Mouse (Mus musculus) hindbrain, postnatal 0 days (tissue): ENCODE measurements around the gene Wipi1. TPM values are rescaled to one million over a fixed set of nuclear protein-coding genes. Genes with fewer than 3 reads are reported as not detected.

Experiments used
- ATAC-seq: fragments of 200-750 bp; cut with Nextera tagmentation; 2 replicates; pipeline ENCODE4 v1.8.0; 2017; ENCODE audit warnings: mild to moderate bottlenecking, moderate TSS enrichment, moderate library complexity
- DNase-seq: peaks from one replicate; pipeline ENCODE4 v3.0.0-alpha.2; 2015; ENCODE audit warnings: low spot score
- H3K27ac ChIP-seq: fragments of 300-500 bp; sonication (generic); 2 replicates; pipeline ENCODE4 v1.5.1; 2014; ENCODE audit warnings: mild to moderate bottlenecking
- H3K27me3 ChIP-seq: fragments of 300-500 bp; sonication (generic); 2 replicates; pipeline ENCODE4 v1.6.1; 2014; ENCODE audit warnings: low read length, mixed read lengths; ENCODE audit not compliant: insufficient read depth
- H3K36me3 ChIP-seq: fragments of 300-500 bp; sonication (generic); 2 replicates; pipeline ENCODE4 v1.6.1; 2014; ENCODE audit warnings: low read length, mixed read lengths; ENCODE audit not compliant: insufficient read depth
- H3K4me1 ChIP-seq: fragments of 300-500 bp; sonication (generic); 2 replicates; pipeline ENCODE4 v1.6.1; 2014; ENCODE audit warnings: antibody characterized with exemption, low read length, mixed read lengths; ENCODE audit not compliant: insufficient read depth
- H3K4me2 ChIP-seq: fragments of 300-500 bp; sonication (generic); 2 replicates; pipeline ENCODE4 v1.6.1; 2014; ENCODE audit warnings: low read depth, mild to moderate bottlenecking, low read length, moderate library complexity, mixed read lengths
- H3K4me3 ChIP-seq: fragments of 300-500 bp; sonication (generic); 2 replicates; pipeline ENCODE4 v1.5.1; 2014; ENCODE audit warnings: low read length
- H3K9ac ChIP-seq: fragments of 300-500 bp; sonication (generic); replicated peaks from 2 replicates; pipeline ENCODE4 v1.6.1; 2014; ENCODE audit warnings: mild to moderate bottlenecking, low read length, moderate library complexity, mixed read lengths
- H3K9me3 ChIP-seq: fragments of 300-500 bp; sonication (generic); 2 replicates; pipeline ENCODE4 v1.6.1; 2016; ENCODE audit warnings: low read length, mixed read lengths
- CTCF ChIP-seq: IDR thresholded peaks from 2 replicates; pipeline ENCODE4 v1.5.1; 2016; ENCODE audit warnings: antibody characterized with exemption, control low read depth, low read depth
- WGBS: fragments of 180-500 bp; shearing (Covaris S2); extraction: QIAGEN DNeasy Blood & Tissue Kit; methylation state at CpG from one replicate; pipeline ENCODE4 v1.1.7; 2014; 5-methylcytosine and 5-hydroxymethylcytosine counted together
- polyA plus RNA-seq: library from polyadenylated mRNA; unstranded; fragments of >200 nt; fragmentation: Nextera tagmentation; extraction: Ambion mirVana; gene quantifications from 2 replicates; pipeline ENCODE4 v1.2.1, GENCODE M21; 2015
- total RNA-seq: library from RNA; depleted of rRNA; stranded (reverse); fragments of >200 nt; gene quantifications from 2 replicates; pipeline ENCODE4 v1.2.3, GENCODE M21; 2014

Gene Wipi1
- total and polyA plus RNA-seq, 2 experiments from 2014 or later: 14.6 to 21.0 TPM

DNA sequence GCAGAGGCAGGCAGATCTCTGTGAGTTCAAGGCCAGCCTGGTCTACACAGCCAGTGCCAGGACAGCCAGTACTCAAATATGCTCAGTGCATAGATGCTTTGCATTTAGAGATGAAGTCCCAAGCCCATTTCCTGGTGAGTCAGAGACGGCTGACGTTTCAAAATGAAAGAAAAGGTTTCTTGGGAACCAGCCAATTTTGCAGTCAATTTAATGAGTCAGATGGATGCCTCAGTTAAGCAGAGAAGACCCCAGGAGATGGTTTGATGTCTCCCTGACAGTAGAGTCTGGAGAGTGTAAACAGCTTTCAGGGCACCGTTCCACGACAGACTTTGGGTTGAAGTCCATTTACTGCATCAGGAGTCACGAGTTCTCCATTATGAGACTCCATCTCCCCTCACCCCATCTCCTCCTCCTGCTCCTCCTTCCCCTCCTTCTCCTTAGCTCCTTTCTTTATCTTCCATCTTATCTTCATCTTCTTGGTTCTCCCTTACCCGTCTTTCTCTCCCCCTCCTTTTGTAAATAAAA is 24.2 kb upstream of the Wipi1 start:
- no peaks in the 10 kb centered on the region for H3K27me3 ChIP-seq
- no peaks in the 10 kb centered on the region for H3K9me3 ChIP-seq
- DNase-seq (peak; percentile 12), ATAC-seq (no peak)
- WGBS: 44% methylated on average over 6 of the region's 6 CpGs
- H3K9ac ChIP-seq: no peak overlapping the region
- TF ChIP-seq CTCF: no peak
- H3K4me2 ChIP-seq: no peak overlapping the region
- H3K4me3 ChIP-seq: no peak overlapping the region
- H3K36me3 ChIP-seq: no peaks in the 10 kb centered on the region
- H3K4me1 ChIP-seq: no peaks in the 10 kb centered on the region
- H3K27ac ChIP-seq: no peak overlapping the region

DNA sequence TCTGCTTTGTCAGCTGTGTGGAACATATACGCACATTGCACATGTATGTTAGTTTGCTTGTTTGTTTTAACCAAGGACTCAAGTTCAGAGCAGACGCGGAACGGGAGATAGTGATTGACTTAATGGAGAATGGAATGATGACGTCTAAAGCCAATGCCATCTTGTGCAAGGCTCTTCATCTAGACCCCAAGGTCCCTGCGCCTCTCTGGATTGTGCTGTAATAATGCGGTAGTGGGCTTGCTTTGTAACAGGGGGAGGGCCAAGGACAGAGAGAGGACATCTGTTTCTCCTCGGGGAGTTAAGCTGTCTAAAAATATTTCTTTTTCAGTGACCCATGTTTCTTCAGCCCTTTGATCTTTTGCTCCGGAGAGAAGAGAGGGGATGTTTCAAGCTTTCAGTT is 23.2 kb upstream of the Wipi1 start:
- H3K9me3 ChIP-seq: no peaks in the 10 kb centered on the region
- H3K4me2 ChIP-seq: no peak overlapping the region
- H3K4me3 ChIP-seq: no peak overlapping the region
- ATAC-seq (no peak), DNase-seq (no peak)
- no peak overlapping the region for H3K9ac ChIP-seq
- H3K4me1 ChIP-seq: no peaks in the 10 kb centered on the region
- no peaks in the 10 kb centered on the region for H3K27me3 ChIP-seq
- H3K36me3 ChIP-seq: no peaks in the 10 kb centered on the region
- WGBS: 78% methylated on average over 9 of the region's 9 CpGs
- no peak for TF ChIP-seq CTCF
- no peak overlapping the region for H3K27ac ChIP-seq

DNA sequence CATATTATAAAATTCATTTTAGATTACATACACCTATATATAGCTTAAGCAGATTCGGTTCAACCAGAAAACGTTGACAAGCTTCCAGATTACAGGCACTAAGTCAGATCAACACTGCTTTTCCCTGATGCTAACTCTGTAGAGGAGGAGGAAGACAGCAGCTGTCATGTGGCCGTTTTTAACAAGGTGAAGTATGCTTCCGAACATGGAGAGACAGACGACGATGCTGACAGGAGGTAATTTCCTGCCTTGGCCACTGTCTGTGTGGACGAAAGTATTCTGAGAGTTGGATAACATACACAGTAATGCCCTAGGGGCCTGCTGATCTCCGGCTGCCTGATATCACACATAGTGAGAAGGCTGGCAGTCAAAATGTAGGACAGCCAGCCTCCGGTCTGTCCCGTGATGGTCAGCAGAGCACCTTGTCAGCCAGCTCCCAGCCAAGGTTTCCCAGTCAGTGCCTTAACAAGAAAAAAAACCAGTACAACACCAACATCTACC is 17.3 kb upstream of the Wipi1 start:
- no peaks in the 10 kb centered on the region for H3K36me3 ChIP-seq
- no peak overlapping the region for H3K9ac ChIP-seq
- H3K9me3 ChIP-seq: no peaks in the 10 kb centered on the region
- no peak overlapping the region for H3K4me2 ChIP-seq
- DNase-seq: no peak
- no peaks in the 10 kb centered on the region for H3K27me3 ChIP-seq
- no peaks in the 10 kb centered on the region for H3K4me1 ChIP-seq
- no peak for ATAC-seq
- no peak for TF ChIP-seq CTCF
- 66% methylated on average over 10 of the region's 10 CpGs for WGBS
- no peak overlapping the region for H3K4me3 ChIP-seq
- no peak overlapping the region for H3K27ac ChIP-seq

DNA sequence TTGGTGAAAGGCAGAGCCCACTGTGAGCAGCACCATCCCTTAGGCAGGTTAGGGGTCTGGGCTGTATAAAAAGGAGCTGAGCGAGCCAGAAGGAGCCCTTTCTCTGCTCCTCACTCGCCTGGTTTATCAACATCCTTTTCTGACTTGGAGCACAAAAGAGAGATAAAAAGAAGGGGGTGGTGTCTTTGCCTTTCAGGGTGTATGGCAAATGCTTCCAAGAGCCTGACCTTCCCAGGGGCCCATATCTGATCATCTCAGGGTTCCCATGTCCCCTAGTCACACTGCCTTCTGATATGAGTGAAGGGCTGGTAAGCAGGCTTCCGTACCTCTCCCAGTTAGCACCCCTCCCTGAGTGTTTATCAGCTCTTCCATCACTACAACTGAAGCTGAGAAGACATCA is 16.3 kb upstream of the Wipi1 start:
- no peak for TF ChIP-seq CTCF
- no peak for ATAC-seq
- WGBS: 85% methylated on average over 3 of the region's 3 CpGs

DNA sequence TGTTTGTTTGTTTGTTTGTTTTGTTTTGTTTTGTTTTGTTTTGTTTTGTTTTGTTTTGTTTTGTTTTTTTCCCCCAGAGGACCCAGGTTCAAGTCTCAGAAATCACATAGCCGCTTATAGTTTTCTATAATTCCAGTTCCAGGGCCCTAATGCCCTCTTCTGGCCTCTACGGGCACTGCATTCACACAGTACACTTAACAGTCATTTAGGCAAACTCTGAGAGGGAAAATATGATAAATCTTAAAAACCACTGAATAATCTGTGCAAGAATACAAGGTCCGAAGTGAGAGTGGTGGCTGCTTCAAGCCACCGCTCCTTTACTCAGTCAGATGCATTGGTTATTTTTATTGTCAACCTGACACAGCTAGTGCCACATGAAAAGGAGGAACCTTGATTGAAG is 15.9 kb upstream of the Wipi1 start:
- no peaks in the 10 kb centered on the region for H3K9me3 ChIP-seq
- no peaks in the 10 kb centered on the region for H3K4me1 ChIP-seq
- H3K4me3 ChIP-seq: no peak overlapping the region
- ATAC-seq (no peak), DNase-seq (no peak)
- no peaks in the 10 kb centered on the region for H3K27me3 ChIP-seq
- no peak overlapping the region for H3K9ac ChIP-seq
- no peaks in the 10 kb centered on the region for H3K36me3 ChIP-seq
- no peak overlapping the region for H3K4me2 ChIP-seq
- H3K27ac ChIP-seq: no peak overlapping the region
- peak; percentile 45 for TF ChIP-seq CTCF
- WGBS: 85% methylated on average over 4 of the region's 4 CpGs

More for the DNA sequence above, 16.3 kb upstream of the Wipi1 start:
- Histone ChIP-seq H3K4me1 (no peaks in the 10 kb centered on the region), H3K9me3 (no peaks in the 10 kb centered on the region), H3K9ac (no peak overlapping the region), H3K36me3 (no peaks in the 10 kb centered on the region), H3K27me3 (no peaks in the 10 kb centered on the region), H3K4me3 (no peak overlapping the region), H3K4me2 (no peak overlapping the region), H3K27ac (no peak overlapping the region)
- no peak for DNase-seq

DNA sequence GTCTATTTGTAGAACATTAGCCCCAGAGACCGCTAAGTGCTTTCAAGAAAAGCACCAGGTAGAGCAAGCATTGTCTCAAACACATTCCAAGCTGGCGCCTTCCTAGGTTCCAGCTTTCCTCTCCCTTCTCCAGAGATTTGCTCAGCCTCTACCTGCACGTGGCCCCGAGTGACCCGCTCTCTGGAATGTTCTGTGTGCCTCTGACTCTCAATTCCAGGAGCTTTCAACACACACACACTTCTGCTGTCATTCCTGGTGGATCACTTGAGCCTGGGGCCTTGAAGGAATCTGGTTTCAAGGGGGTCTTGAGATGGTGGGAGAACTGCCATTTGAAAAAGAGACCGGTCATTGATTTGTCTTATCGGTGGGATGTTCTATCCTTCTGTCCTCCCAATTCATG is 11.5 kb upstream of the Wipi1 start:
- Histone ChIP-seq H3K9ac (no peak overlapping the region), H3K9me3 (no peaks in the 10 kb centered on the region), H3K4me1 (no peaks in the 10 kb centered on the region), H3K27me3 (no peaks in the 10 kb centered on the region), H3K27ac (no peak overlapping the region), H3K4me3 (no peak overlapping the region), H3K4me2 (no peak overlapping the region), H3K36me3 (no peaks in the 10 kb centered on the region)
- ATAC-seq: no peak
- DNase-seq: no peak
- no peak for TF ChIP-seq CTCF
- WGBS: 91% methylated on average over 7 of the region's 7 CpGs

DNA sequence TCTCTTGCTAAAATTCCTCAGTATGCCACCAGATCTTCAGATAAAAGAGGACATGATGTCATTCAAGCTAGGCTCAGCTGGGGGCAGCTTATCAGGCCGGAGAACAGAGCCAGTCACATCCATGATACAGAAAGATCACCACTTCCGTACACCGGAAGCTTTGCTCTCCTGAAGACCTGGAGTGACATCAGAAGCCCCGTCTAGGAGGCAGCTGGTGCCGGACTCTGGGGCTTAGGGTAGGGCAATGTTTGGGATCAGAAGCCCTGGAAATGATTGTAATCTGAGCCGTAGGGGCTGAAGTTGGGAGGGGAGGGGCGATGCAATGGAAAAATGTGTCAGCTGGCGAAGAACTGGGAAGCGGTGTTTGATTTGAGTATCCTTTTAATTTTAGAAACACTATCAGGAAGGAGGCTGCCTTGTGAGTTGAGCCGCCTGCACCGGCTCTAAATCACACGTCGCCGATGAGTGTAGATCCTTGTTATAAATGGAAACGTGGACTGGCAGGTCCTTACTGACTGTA is 10.8 kb upstream of the Wipi1 start:
- no peak overlapping the region for H3K27ac ChIP-seq
- H3K9ac ChIP-seq: no peak overlapping the region
- no peak overlapping the region for H3K4me3 ChIP-seq
- no peak for TF ChIP-seq CTCF
- H3K27me3 ChIP-seq: no peaks in the 10 kb centered on the region
- H3K9me3 ChIP-seq: no peaks in the 10 kb centered on the region
- no peaks in the 10 kb centered on the region for H3K4me1 ChIP-seq
- H3K36me3 ChIP-seq: no peaks in the 10 kb centered on the region
- H3K4me2 ChIP-seq: 0 out of 2 replicates have a peak overlapping the region, but pooled peaks have one; percentile 5
- DNase-seq: no peak
- whole genome bisulfite sequencing: 44% methylated on average over 15 of the region's 15 CpGs
- ATAC-seq: no peak
